Mouse (Mus musculus) lung, postnatal 0 days (tissue): ENCODE measurements around the gene Wif1. TPM values are rescaled to one million over a fixed set of nuclear protein-coding genes. Genes with fewer than 3 reads are reported as not detected.

Experiments
- ATAC-seq: fragments of 200-750 bp; cut with Nextera tagmentation; 2 replicates; pipeline ENCODE4 v1.8.0; 2017; ENCODE audit warnings: moderate library complexity
- DNase-seq: peaks from one replicate; pipeline ENCODE4 v3.0.0-alpha.2; 2016; ENCODE audit warnings: low spot score
- H3K27ac ChIP-seq: fragments of 300-500 bp; sonication (generic); 2 replicates; pipeline ENCODE4 v1.5.1; 2014; ENCODE audit warnings: antibody characterized with exemption, mild to moderate bottlenecking, low read length, mixed read lengths
- H3K27me3 ChIP-seq: fragments of 300-500 bp; sonication (generic); replicated peaks from 2 replicates; pipeline ENCODE4 v1.6.1; 2014; ENCODE audit warnings: low read length, mixed read lengths; ENCODE audit not compliant: insufficient read depth
- H3K36me3 ChIP-seq: fragments of 300-500 bp; sonication (generic); 2 replicates; pipeline ENCODE4 v1.6.1; 2014; ENCODE audit warnings: low read length, mixed read lengths; ENCODE audit not compliant: insufficient read depth
- H3K4me1 ChIP-seq: fragments of 300-500 bp; sonication (generic); 2 replicates; pipeline ENCODE4 v1.6.1; 2014; ENCODE audit warnings: antibody characterized with exemption, low read depth, low read length, mixed read lengths; ENCODE audit not compliant: insufficient read depth
- H3K4me2 ChIP-seq: fragments of 300-500 bp; sonication (generic); replicated peaks from 2 replicates; pipeline ENCODE4 v1.6.1; 2014; ENCODE audit warnings: low read depth, mild to moderate bottlenecking, low read length, moderate library complexity, mixed read lengths
- H3K4me3 ChIP-seq: fragments of 300-500 bp; sonication (generic); 2 replicates; pipeline ENCODE4 v1.5.1; 2014; ENCODE audit warnings: low read depth, low read length
- H3K9ac ChIP-seq: fragments of 300-500 bp; sonication (generic); replicated peaks from 2 replicates; pipeline ENCODE4 v1.6.1; 2014; ENCODE audit warnings: low read depth, mild to moderate bottlenecking
- H3K9me3 ChIP-seq: fragments of 300-500 bp; sonication (generic); 2 replicates; pipeline ENCODE4 v1.6.1; 2016; ENCODE audit warnings: low read length, mixed read lengths
- CTCF ChIP-seq: IDR thresholded peaks from 2 replicates; pipeline ENCODE4 v1.5.1; 2016; ENCODE audit warnings: antibody characterized with exemption, mild to moderate bottlenecking
- EP300 ChIP-seq: IDR thresholded peaks from 2 replicates; pipeline ENCODE4 v1.6.1; 2016; ENCODE audit warnings: antibody characterized with exemption, mild to moderate bottlenecking, control low read depth
- WGBS: fragments of 180-500 bp; shearing (Covaris S2); extraction: QIAGEN DNeasy Blood & Tissue Kit; methylation state at CpG from one replicate; pipeline ENCODE4 v1.1.7; 2014; 5-methylcytosine and 5-hydroxymethylcytosine counted together
- polyA plus RNA-seq: library from polyadenylated mRNA; unstranded; fragments of >200 nt; fragmentation: Nextera tagmentation; extraction: Ambion mirVana; gene quantifications from 2 replicates; pipeline ENCODE4 v1.2.1, GENCODE M21; 2015

The Wif1 gene
- polyA plus RNA-seq, 1 experiment from 2014 or later: 9.0 TPM

DNA sequence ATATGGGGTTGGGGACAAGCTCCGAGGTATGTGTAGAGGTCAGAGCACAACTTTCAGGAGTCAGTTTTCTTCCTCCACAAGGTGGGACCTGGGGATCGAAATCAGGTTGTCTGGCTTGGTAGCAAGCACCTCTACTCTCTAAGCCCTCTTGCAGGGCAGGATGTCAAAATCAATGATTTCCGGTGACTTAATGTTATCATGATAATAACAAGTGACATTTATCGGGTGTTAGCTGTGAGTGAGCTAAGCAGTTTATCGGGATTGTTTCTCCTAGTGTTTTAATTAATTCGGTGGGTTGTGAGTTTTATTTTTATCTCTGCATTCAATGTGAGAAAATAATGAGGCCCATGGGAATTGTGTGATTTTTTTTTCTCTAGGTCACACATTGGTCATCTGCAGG is 18.3 kb downstream of the Wif1 start:
- TF ChIP-seq CTCF (no peak), EP300 (no peak)

DNA sequence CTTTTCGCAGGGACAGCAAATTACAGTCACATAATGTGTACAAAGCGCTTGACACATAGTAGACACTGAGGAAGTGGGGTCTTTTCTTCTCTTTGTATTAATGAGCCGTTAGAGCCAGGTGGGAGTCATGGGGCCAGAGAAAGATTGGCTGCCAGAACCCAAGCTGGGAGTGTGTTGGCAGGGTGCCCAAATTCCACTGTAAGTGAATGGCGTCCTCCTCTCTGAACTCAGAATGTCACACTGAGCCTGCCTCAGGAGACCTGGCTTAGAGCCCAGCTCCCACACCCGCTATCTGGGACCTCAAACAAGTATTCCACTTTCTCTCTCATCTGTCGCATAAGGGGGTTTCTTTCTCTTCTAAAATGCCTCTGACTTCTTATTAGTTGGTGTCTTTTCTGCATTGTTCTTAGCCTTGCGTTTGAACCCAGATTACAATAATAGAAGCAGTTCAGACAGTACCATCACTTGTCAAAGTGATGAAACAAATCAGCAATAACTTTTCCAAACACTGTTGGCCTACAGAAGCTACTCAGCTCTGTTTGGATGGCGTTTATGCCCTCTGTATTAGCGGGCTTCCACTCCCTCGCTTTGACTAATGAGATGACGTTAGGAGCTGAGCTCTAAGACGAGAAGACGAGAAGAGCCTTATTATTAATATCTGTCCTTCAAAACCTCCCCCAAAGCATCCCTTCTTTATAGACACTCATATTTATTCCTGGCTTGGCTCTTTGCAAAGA is 21.9 kb downstream of the Wif1 start:
- no peaks in the 10 kb centered on the region for H3K27me3 ChIP-seq
- H3K9ac ChIP-seq: no peak overlapping the region
- peak overlapping the region; percentile 23; the same call in 1 of the 2 replicates for H3K4me2 ChIP-seq
- DNase-seq (peak; percentile 86), ATAC-seq (peak; percentile 84)
- no peak overlapping the region for H3K4me3 ChIP-seq
- H3K4me1 ChIP-seq: peaks cover 9% of the 10 kb centered on the region; the same call in 1 of the 2 replicates
- H3K27ac ChIP-seq: no peak overlapping the region
- no peaks in the 10 kb centered on the region for H3K9me3 ChIP-seq
- 10% methylated on average over 13 of the region's 13 CpGs for WGBS
- no peaks in the 10 kb centered on the region for H3K36me3 ChIP-seq
- no peak for TF ChIP-seq EP300
- TF ChIP-seq CTCF: no peak

More for the DNA sequence above, 18.3 kb downstream of the Wif1 start:
- Histone ChIP-seq H3K36me3 (no peaks in the 10 kb centered on the region), H3K9ac (no peak overlapping the region), H3K9me3 (no peaks in the 10 kb centered on the region), H3K27ac (no peak overlapping the region), H3K27me3 (no peaks in the 10 kb centered on the region), H3K4me3 (no peak overlapping the region), H3K4me1 (peaks cover 9% of the 10 kb centered on the region; the same call in 1 of the 2 replicates), H3K4me2 (no peak overlapping the region)
- 82% methylated on average over 6 of the region's 6 CpGs for WGBS
- ATAC-seq (no peak), DNase-seq (no peak)

- Histone ChIP-seq H3K36me3 (no peaks in the 10 kb centered on the region), H3K4me3 (no peak overlapping the region), H3K27me3 (no peaks in the 10 kb centered on the region), H3K4me1 (peaks cover 9% of the 10 kb centered on the region; the same call in 1 of the 2 replicates), H3K9ac (no peak overlapping the region), H3K27ac (no peak overlapping the region), H3K4me2 (no peak overlapping the region), H3K9me3 (no peaks in the 10 kb centered on the region)
- TF ChIP-seq CTCF (peak; percentile 19; the same call in 1 of the 2 replicates), EP300 (no peak)
- DNase-seq (no peak), ATAC-seq (no peak)
- 49% methylated on average over 6 of the region's 6 CpGs for WGBS
Observed at GRCm38 (mm10) chr10:121056823-121057222, 23.1 kb downstream of the Wif1 start.

DNA sequence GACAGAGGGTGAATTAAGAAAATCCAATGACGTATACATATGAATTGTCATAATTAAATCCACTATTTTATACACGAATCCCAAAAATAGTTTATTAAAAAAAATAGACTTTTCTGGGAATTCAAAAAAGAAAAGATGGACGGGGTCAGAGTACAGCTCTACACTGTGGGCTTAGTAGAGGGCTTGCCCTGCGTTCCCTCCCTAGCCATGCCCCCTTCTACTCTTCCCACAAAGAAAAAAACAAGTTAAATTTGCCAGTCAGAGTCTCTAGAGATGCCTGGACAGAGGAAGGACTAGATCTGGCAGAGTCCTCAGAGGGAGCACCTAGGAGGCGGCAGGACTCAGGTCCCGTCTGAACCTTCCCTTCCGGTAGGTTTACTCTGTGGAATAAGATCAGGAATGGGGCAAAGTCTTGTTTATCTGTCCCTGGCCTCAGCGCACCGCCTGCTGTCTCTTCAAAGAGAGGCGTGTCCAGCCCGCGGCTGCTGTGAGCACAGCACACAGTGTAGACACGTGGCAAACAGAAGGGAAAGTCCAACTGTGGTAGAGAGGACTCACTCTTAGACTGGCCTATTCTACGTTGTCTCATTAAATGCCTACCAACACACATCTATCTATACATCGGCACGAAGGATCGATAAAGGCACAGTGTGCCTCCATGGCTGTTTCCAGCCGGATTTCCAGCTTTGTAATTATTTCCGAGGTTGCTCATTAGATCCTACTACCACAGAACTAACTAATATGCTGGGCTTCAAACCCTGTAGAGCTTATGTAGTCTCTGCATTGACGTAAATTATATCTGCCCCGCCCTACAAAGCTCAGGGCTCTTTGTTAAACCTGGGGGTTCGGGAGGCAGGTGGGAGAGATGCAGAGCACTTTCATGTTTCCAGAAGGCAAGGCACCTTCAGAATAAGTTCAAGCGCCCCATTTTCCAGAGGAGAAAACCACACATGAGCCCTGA is 25.6 kb downstream of the Wif1 start:
- Histone ChIP-seq H3K27ac (no peak overlapping the region), H3K4me3 (no peak overlapping the region), H3K9me3 (no peaks in the 10 kb centered on the region), H3K4me2 (no peak overlapping the region), H3K36me3 (no peaks in the 10 kb centered on the region), H3K4me1 (peaks cover 9% of the 10 kb centered on the region; the same call in 1 of the 2 replicates), H3K27me3 (no peaks in the 10 kb centered on the region), H3K9ac (no peak overlapping the region)
- ATAC-seq (peak; percentile 61), DNase-seq (no peak)
- TF ChIP-seq CTCF (no peak), EP300 (no peak)
- WGBS: 64% methylated on average over 23 of the region's 23 CpGs

DNA sequence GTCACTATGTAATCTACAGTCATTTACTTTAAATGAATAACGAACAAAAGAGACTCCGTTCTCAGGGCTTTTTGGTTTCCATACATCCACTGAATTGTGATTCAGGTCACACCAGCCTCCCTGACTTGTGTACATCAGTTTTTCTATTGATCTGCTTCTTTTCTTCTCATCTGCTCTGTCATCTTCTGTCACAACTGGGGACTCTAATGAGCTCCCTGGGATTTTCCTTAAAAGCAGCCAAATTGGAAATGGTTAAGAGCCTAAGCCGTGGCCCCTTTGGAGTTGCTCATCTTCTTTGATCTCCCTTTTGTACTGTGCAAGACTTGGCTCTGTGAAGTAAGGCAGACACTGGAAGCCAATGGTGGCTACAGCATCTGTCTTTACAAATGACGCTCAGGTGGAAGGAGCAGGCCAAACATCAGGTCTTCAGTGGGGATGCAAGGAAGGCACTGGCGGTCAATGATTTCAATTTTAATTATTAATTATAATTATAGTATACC is 27.6 kb downstream of the Wif1 start:
- Histone ChIP-seq H3K4me2 (no peak overlapping the region), H3K4me3 (no peak overlapping the region), H3K4me1 (no peaks in the 10 kb centered on the region), H3K9me3 (no peaks in the 10 kb centered on the region), H3K36me3 (no peaks in the 10 kb centered on the region), H3K27ac (no peak overlapping the region), H3K9ac (no peak overlapping the region), H3K27me3 (no peaks in the 10 kb centered on the region)
- ATAC-seq: no peak
- no peak for DNase-seq
- TF ChIP-seq EP300 (no peak), CTCF (no peak)
- 83% methylated on average over 5 of the region's 5 CpGs for WGBS

GRCm38 (mm10) chr10:121062704-121063103 is 28.9 kb downstream of the Wif1 start:
- Histone ChIP-seq H3K36me3 (no peaks in the 10 kb centered on the region), H3K27ac (no peak overlapping the region), H3K4me2 (no peak overlapping the region), H3K4me3 (no peak overlapping the region), H3K27me3 (no peaks in the 10 kb centered on the region), H3K4me1 (no peaks in the 10 kb centered on the region), H3K9me3 (no peaks in the 10 kb centered on the region), H3K9ac (no peak overlapping the region)
- no peak for DNase-seq
- TF ChIP-seq EP300 (no peak), CTCF (no peak)
- ATAC-seq: no peak
- WGBS: 77% methylated on average over 8 of the region's 8 CpGs
